Mouse (Mus musculus): ENCODE results near the gene Timm17b. TPM values are rescaled to one million over a fixed set of nuclear protein-coding genes. Genes with fewer than 3 reads are reported as not detected.
A peak's percentile ranks its signal among the peaks of the same experiment; 100 is the strongest.
"Not testable (repeated sequence)": the region's sequence is repeated elsewhere in the genome, so short reads cannot be mapped to it uniquely, and the experiment has no call there.

Gene Timm17b
- 83.5 and 99.8 TPM in 2 replicates for total RNA-seq (2021)
- long read RNA-seq, experiment 1, transcript Timm17b-201 (6 exons, 2,381 nt) = major isoform, 95 of 103 reads
- long read RNA-seq, experiment 1, partial matches to known transcripts = 2 of 103 reads
- long read RNA-seq, experiment 1, other reads (novel, unspliced or antisense) = 2 of 103 reads
- long read RNA-seq, experiment 2, transcript Timm17b-201 (6 exons, 2,381 nt) = major isoform, 77 of 94 reads
- long read RNA-seq, experiment 2, transcript Timm17b-203 (2 exons, 761 nt) = minor isoform, 11 of 94 reads
- long read RNA-seq, experiment 2, partial matches to known transcripts = 1 of 94 reads
- long read RNA-seq, experiment 2, other reads (novel, unspliced or antisense) = 5 of 94 reads

GRCm38 (mm10) chrX:7898880-7899874, at the start of gene Timm17b, which contains the start of gene Pqbp1:
Gene Timm17b, plus strand, starts transcription at chrX:7899357.
Gene Pqbp1, minus strand, starts transcription at chrX:7899269.
- DNase-seq = peak; percentile 93

- DNase-seq = peak; percentile 53
These were observed 44.6 kb upstream of the Timm17b start for GRCm38 (mm10) chrX:7854578-7854977.

GRCm38 (mm10) chrX:7859191-7859753, 39.9 kb upstream of the Timm17b start:
- no peak for DNase-seq

- no peak for DNase-seq
These were observed 36.0 kb upstream of the Timm17b start for GRCm38 (mm10) chrX:7863181-7863580.

GRCm38 (mm10) chrX:7864551-7864950, 34.6 kb upstream of the Timm17b start:
- DNase-seq = no peak

GRCm38 (mm10) chrX:7865343-7865742, 33.8 kb upstream of the Timm17b start:
- DNase-seq = no peak

GRCm38 (mm10) chrX:7865786-7866185, 33.4 kb upstream of the Timm17b start:
- DNase-seq = no peak

GRCm38 (mm10) chrX:7867141-7867540, 32.0 kb upstream of the Timm17b start:
- DNase-seq = no peak

- no peak for DNase-seq
These were observed 30.7 kb upstream of the Timm17b start for GRCm38 (mm10) chrX:7868506-7868905.

GRCm38 (mm10) chrX:7869826-7870225, 29.3 kb upstream of the Timm17b start:
- no peak for DNase-seq

- DNase-seq = peak; percentile 92
These were observed 21.1 kb upstream of the Timm17b start, which contains the start of gene Pim2 for GRCm38 (mm10) chrX:7878007-7878419. Gene Pim2, plus strand, starts transcription at chrX:7878262.

GRCm38 (mm10) chrX:7878495-7878894, 20.7 kb upstream of the Timm17b start:
- DNase-seq = peak; percentile 23

- DNase-seq = peak; percentile 80
These were observed 19.3 kb upstream of the Timm17b start for GRCm38 (mm10) chrX:7879819-7880218.

- peak; percentile 90 for DNase-seq
These were observed 15.2 kb upstream of the Timm17b start, which contains the start of gene Slc35a2 for GRCm38 (mm10) chrX:7883841-7884567. Gene Slc35a2, plus strand, starts transcription at chrX:7884028.

- DNase-seq = no peak
These were observed 946 bp upstream of the Timm17b start for GRCm38 (mm10) chrX:7898211-7898610.

GRCm38 (mm10) chrX:7904441-7904840, 5.3 kb downstream of the Timm17b start:
- DNase-seq = no peak

- DNase-seq = no peak
These were observed 8.6 kb downstream of the Timm17b start, which contains the start of gene Gm10491 for GRCm38 (mm10) chrX:7907735-7908134. Gene Gm10491, minus strand, starts transcription at chrX:7907835.

- DNase-seq = not testable (repeated sequence)
These were observed 10.1 kb downstream of the Timm17b start, which contains the start of gene Gm10490 for GRCm38 (mm10) chrX:7909242-7909641. Gene Gm10490, plus strand, starts transcription at chrX:7909542.

- no peak for DNase-seq
These were observed 11.3 kb downstream of the Timm17b start for GRCm38 (mm10) chrX:7910473-7910872.

- peak; percentile 63 for DNase-seq
These were observed 16.5 kb downstream of the Timm17b start for GRCm38 (mm10) chrX:7915669-7916068.

GRCm38 (mm10) chrX:7917960-7918359, 18.8 kb downstream of the Timm17b start:
- not testable (repeated sequence) for DNase-seq
